Mouse (Mus musculus) spleen, postnatal 14 days (tissue): ENCODE measurements around the gene Tmem91.

Experiments used
- DNase-seq, 2 experiments: peaks; one replicate each; pipeline ENCODE4 v3.0.0; 2021 to 2022; ENCODE audit warnings: low spot score in 2 of 2

Gene Tmem91

DNA sequence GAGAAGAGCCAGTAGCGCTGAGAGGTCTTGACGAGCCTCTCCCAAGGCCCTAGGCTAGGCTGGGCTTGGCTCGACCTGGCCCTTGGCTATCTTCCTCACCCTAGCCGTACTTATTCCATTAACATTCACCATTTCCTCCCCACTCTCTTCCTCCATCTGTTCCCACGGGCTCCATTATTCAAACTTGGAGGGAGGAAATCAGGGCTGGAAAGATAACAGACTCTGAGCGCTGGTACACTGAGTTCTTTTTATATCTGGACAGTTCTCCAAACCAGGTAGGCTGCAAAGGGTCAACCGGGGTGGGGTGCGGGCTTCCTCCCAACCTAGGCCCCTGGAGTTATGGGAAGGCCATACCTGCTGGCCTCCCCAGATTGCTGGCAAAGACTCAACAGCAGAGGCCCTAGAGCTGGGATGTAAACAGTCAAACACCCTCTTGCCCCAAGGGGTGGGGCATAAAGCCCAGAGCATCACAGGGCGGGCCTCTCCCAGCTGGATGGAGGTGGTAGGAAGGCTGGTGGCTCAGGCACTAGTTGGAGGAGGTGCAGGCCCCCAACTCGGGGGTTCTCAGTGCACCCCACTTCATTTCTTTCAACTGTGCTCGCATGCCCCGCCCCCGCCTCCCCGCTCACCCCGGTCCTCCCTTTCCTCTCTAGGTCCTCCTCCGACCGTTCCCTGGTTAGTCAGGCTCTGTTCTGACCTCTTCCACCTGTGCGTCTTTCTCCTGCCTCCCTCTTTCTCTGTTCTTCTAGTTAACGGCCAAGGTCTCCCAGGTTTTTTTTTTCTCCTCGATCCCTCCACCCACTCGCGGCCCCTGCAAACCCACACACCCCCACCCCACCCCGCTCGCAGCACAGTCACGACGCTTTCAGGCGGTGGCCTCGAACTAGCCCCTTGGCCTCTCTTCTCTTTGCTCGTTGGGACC, 48.2 kb downstream of the Tmem91 start, which contains the start of gene B3gnt8:
B3gnt8 (plus strand) TSS at position 146 of the 922 bp plus-strand sequence.
- no peak for DNase-seq

DNA sequence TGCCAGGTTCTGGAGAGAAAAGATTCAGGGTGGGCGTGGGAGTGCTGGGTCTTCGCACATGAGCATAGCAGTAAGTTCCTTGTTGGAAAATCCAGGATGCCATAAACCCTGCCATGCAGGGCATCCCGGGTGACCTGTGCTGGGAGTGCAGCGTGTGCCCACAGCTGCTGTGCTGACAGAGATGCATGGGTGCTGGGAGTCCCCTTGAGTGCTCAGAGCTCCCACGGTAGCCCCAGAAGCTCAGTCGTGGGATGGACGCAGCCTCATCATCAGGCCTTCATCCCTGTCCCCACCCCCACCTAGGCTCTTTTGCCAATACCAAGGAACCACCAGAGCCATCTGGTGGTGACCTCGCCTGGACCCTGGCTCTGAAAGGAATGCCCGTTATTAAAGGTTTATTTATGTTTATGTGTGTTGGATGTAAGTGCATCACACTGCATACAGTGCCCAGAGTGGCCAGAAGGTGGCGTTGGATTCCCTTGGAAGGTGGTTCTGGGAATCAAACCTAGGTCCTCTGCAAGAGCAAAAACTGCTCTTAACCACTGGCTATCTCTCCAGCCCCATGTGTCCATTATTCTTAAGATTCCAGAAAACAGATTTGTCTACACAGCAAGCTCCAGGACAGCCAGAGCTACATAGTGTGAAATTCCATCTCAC, 49.2 kb downstream of the Tmem91 start:
- peak in 1 of 2 experiments; percentile 53 for DNase-seq

DNA sequence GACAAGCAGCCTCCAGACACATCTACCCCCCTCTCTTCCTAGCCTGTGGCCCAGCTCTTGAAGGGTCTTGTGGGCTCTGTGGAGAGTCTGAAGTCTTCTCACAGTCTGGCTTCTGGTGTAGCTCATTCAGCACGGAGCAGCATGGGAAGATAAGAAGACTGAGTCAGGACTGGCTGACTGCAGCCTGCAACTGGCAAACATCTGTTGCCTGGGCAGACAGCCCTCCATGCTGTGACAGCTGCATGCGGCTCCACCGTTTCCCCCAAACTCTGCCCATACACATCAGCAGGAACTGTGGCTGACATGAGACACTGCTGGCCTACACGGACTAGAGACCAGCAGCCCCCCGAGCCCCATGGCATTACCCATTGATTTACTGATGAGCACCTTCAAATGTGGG, 50.1 kb downstream of the Tmem91 start:
- no peak for DNase-seq

DNA sequence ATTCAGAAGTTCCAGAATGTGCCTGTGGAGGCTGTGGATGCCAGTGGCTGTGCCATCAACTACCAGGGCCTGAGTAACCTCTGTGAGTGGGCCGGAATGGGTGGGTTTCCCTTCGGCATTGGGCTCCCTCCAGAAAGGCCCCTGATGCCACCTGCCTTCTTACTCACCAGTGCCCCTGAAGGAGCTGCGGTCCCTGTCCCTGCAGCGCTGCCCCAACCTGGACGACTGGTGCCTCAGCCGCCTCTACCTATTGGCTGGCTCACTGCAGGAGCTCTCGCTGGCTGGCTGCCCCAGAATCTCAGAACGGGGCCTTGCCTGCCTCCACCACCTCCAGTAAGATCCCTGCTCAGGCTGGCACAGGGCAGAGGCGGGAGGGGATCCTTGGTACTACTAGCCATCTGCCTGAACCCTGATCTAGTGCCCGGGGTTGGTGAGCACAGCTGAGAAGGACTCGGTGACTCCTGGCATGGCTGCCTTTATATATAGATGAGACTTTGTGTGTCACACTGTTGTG, 51.1 kb downstream of the Tmem91 start:
- no peak for DNase-seq

DNA sequence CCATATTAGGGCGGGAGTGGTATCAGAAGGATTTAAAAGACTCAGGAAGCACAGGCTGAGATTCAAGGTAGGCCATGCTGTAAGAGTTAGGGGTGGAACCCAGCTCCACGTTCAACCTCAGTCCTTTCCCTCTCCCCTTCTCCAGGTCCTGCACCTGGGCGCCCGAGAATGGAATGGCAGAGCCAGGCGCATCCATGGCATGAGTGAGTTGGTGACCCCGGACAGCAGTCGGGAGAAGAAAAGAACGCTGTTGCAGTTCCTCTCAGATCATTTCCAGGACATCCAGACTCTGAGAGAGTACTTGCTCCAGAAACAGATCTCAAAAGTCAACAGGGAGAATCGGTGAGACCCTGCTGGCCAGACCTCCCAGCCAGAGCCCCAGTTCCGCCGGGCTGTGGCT, 54.2 kb downstream of the Tmem91 start:
- DNase-seq: no peak

DNA sequence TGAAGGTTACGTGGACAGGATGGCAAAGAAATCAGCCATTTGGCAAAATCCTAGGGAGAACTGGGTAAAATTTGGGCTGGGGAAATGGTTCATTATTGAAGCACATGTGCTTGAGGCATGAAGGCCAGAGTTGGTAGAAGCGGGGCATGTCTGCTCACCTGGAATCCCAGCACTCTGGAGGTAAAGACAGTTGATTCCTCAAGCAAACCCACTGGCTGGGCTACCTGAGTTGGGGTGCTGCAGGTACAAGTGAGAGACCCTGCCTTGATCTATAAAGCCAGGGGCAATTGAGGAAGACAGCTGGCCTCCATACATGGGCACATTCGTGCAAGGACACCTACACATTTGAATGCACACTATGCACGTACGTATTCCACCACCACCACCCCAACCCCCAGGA, 54.9 kb downstream of the Tmem91 start:
- DNase-seq: no peak

DNA sequence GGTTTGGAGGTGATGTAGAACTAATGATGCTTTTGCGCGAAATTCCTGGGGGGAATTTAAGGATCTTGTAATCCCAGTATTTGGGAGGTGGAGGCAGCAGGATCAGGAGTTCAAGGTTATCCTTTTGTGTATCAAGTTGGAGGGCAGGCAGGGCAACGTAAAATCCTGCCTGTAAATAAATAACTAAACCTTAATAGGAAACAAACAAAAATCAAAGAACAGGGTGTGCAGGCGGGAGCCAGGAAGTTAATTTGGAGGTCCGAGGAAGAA, 55.3 kb downstream of the Tmem91 start:
- DNase-seq: no peak
